Mouse (Mus musculus) A20 (cell line): ENCODE data around the gene Ifitm2.

Source experiments
- DNase-seq: peaks from one replicate; pipeline ENCODE4 v3.0.0-alpha.2; 2011; ENCODE audit warnings: low read depth, low spot score

The Ifitm2 gene

GRCm38 (mm10) chr7:140905642-140906081, 50.1 kb downstream of the Ifitm2 start:
- no peak for DNase-seq
